Mouse (Mus musculus): ENCODE measurements around the gene Xab2. TPM values are rescaled to one million over a fixed set of nuclear protein-coding genes. Genes with fewer than 3 reads are reported as not detected.

The Xab2 gene
- polyA plus RNA-seq (2015; fragmentation: Nextera tagmentation; extraction: Ambion mirVana): 35.6 and 36.8 TPM in 2 replicates

DNA sequence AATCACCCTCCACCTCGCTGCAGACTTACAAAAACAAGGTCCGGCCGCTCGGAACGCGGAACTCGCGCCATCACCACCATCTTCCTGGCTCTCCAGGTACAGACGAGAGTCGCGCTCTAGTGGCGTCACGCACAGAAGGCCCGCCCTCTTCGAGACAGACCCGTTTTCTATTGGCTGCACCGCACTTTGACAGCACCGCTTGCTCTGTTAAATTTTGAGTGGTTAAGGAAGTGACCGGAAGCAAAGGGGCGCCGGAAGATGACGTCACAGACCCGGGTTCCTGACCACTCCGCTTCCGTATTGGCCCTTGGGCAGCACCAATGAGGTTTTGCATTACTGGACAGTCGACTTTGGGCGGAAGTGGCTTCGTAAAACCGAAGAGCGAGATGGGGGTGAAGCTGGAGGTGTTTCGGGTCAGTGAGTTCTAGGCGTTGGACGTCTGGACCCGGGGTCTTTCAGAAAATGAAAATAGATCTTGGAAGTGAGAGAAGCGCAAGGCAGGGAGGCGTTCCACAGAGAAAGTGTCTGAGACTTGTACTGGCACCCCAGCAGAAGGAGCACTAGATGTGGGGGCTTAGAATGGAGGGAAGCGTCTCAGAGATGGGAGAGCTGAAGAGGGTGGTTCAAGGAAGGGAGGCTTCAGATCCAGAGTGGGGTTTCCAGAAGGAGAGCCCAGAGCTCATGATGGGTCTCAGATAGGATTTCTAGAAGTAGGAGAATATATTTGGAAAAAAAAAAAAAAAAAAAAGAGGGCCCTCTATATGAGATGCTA lies at the start of gene Xab2, which contains the start of gene Pet100:
Xab2 (minus strand) TSS at position 118 of the 772 bp plus-strand sequence.
Pet100 (plus strand) TSS at position 350 of the 772 bp plus-strand sequence.
- Histone ChIP-seq H3K9ac (ENCODE audit: low read length) (peak within 1 kb of the TSS; percentile 86), H3K4me2 (ENCODE audit: low read depth, low read length) (peak within 1 kb of the TSS; percentile 95), H3K4me1 (ENCODE audit: control insufficient read depth, insufficient read depth, low read length) (peaks cover 16% of the 10 kb centered on the region), H3K27me3 (ENCODE audit: control insufficient read depth, insufficient read depth, low read length) (no peaks in the 10 kb centered on the region), H3K36me3 (ENCODE audit: control insufficient read depth, insufficient read depth) (peaks cover 20% of the 10 kb centered on the region), H3K4me3 (ENCODE audit: low read length) (peak within 1 kb of the TSS; percentile 92), H3K9me3 (replicated peaks; ENCODE audit: control insufficient read depth, low read length) (no peaks in the 10 kb centered on the region), H3K27ac (ENCODE audit: low read length) (no peak within 1 kb of the TSS)
- WGBS: under 1% methylated on average over 37 of the region's 37 CpGs
- peak; percentile 98 for ATAC-seq (replicated peaks; ENCODE audit: extremely low read depth, insufficient read depth, low FRiP score)

- H3K36me3 ChIP-seq (ENCODE audit: control insufficient read depth, insufficient read depth): no peaks in the 10 kb centered on the region
- no peaks in the 10 kb centered on the region for H3K27me3 ChIP-seq (ENCODE audit: control insufficient read depth, insufficient read depth, low read length)
- WGBS: 66% methylated on average over 2 of the region's 2 CpGs
- no peak overlapping the region for H3K27ac ChIP-seq (ENCODE audit: low read length)
- no peak overlapping the region for H3K4me2 ChIP-seq (ENCODE audit: low read depth, low read length)
- no peak overlapping the region for H3K4me3 ChIP-seq (ENCODE audit: low read length)
- ATAC-seq (replicated peaks; ENCODE audit: extremely low read depth, insufficient read depth, low FRiP score): no peak
- H3K4me1 ChIP-seq (ENCODE audit: control insufficient read depth, insufficient read depth, low read length): no peaks in the 10 kb centered on the region
- no peak overlapping the region for H3K9ac ChIP-seq (ENCODE audit: low read length)
- H3K9me3 ChIP-seq (replicated peaks; ENCODE audit: control insufficient read depth, low read length): no peaks in the 10 kb centered on the region
Measured at GRCm38 (mm10) chr8:3670388-3670787, 49.3 kb upstream of the Xab2 start.

DNA sequence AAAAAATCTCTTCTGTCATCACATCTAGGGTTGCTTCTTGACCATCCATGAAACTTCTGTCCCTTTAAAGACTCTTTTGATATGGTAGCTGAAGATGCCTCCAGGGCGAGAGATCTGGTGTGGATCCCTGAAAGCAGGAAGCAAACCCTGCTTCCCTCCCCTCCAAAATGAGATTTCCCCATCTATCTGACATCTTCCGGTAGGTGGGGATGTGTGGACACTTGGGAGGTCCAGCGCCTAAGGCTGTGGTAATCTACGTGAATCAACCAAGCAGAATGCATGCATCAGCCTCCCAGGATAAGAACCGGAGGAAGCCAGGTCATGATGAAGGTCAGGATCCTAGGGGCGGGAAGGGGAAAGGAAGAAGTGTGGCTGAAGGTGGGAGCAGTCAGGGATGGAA lies 44.4 kb upstream of the Xab2 start, which contains the start of gene Mcemp1:
Mcemp1 (plus strand) TSS at position 248 of the 400 bp plus-strand sequence.
- Histone ChIP-seq H3K27ac (ENCODE audit: low read length) (no peak within 1 kb of the TSS), H3K36me3 (ENCODE audit: control insufficient read depth, insufficient read depth) (no peaks in the 10 kb centered on the region), H3K27me3 (ENCODE audit: control insufficient read depth, insufficient read depth, low read length) (no peaks in the 10 kb centered on the region), H3K4me1 (ENCODE audit: control insufficient read depth, insufficient read depth, low read length) (no peaks in the 10 kb centered on the region), H3K9me3 (replicated peaks; ENCODE audit: control insufficient read depth, low read length) (no peaks in the 10 kb centered on the region), H3K9ac (ENCODE audit: low read length) (no peak within 1 kb of the TSS), H3K4me3 (ENCODE audit: low read length) (no peak within 1 kb of the TSS), H3K4me2 (ENCODE audit: low read depth, low read length) (no peak within 1 kb of the TSS)
- no peak for ATAC-seq (replicated peaks; ENCODE audit: extremely low read depth, insufficient read depth, low FRiP score)
- WGBS: 58% methylated on average over 6 of the region's 6 CpGs

DNA sequence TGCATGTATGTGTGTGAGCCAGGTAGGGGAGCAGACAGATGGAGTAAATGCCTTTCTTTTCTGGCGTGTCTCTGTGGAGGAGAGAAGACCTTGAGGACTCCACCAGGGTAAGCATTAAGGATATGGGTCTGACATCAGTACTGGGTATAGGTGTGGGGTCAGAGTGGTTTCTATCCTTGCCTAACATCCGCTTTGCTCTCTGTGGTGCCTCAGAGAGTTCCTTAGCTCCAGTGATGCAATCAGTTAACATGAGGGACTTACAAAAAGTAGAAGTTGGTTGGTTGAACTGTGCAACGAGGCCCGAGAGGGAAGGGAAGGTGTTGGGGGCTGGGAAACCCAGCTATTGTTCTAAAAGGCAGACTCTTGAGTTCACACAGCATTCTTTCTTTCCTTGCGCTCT lies 43.3 kb upstream of the Xab2 start:
- H3K4me1 ChIP-seq (ENCODE audit: control insufficient read depth, insufficient read depth, low read length): no peaks in the 10 kb centered on the region
- no peak for ATAC-seq (replicated peaks; ENCODE audit: extremely low read depth, insufficient read depth, low FRiP score)
- H3K27me3 ChIP-seq (ENCODE audit: control insufficient read depth, insufficient read depth, low read length): no peaks in the 10 kb centered on the region
- H3K9ac ChIP-seq (ENCODE audit: low read length): no peak overlapping the region
- WGBS: 63% methylated on average over 5 of the region's 5 CpGs
- no peaks in the 10 kb centered on the region for H3K9me3 ChIP-seq (replicated peaks; ENCODE audit: control insufficient read depth, low read length)
- no peak overlapping the region for H3K4me2 ChIP-seq (ENCODE audit: low read depth, low read length)
- no peaks in the 10 kb centered on the region for H3K36me3 ChIP-seq (ENCODE audit: control insufficient read depth, insufficient read depth)
- H3K4me3 ChIP-seq (ENCODE audit: low read length): no peak overlapping the region
- no peak overlapping the region for H3K27ac ChIP-seq (ENCODE audit: low read length)

GRCm38 (mm10) chr8:3660889-3661288 lies 39.8 kb upstream of the Xab2 start:
- Histone ChIP-seq H3K4me1 (ENCODE audit: control insufficient read depth, insufficient read depth, low read length) (no peaks in the 10 kb centered on the region), H3K4me3 (ENCODE audit: low read length) (no peak overlapping the region), H3K9me3 (replicated peaks; ENCODE audit: control insufficient read depth, low read length) (no peaks in the 10 kb centered on the region), H3K9ac (ENCODE audit: low read length) (no peak overlapping the region), H3K4me2 (ENCODE audit: low read depth, low read length) (no peak overlapping the region), H3K27ac (ENCODE audit: low read length) (no peak overlapping the region), H3K27me3 (ENCODE audit: control insufficient read depth, insufficient read depth, low read length) (peaks cover 2% of the 10 kb centered on the region; the same call in 1 of the 2 replicates), H3K36me3 (ENCODE audit: control insufficient read depth, insufficient read depth) (no peaks in the 10 kb centered on the region)
- no peak for ATAC-seq (replicated peaks; ENCODE audit: extremely low read depth, insufficient read depth, low FRiP score)
- WGBS: 64% methylated on average over 8 of the region's 8 CpGs

DNA sequence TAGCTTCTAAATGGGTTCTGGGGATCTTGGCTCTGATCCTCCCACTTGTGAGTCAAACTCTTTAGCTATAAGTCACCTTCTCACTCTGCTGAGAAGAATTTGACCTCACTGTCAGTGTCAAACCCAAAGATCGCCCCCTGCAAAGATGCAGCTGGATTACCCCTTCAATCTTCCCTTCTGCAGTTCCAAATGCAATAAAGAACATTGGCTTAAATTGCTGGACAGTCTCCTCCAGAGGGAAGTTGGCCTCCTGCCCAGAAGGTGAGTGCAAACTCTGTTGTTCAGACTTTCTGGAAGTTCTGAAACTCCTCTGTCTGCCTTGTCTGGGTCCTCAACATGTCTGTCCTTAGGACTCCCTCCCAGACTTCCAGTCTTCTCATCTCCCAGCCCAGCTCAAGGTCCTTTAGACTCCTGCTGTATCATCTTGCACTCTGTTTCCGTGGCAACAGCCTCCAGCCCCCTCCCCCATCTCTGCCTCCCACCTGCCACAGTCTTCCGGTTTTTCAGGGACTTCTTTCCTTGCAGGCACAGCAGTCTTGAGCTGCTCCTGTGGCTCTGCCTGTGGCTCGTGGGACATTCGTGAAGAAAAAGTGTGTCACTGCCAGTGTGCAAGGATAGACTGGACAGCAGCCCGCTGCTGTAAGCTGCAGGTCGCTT lies 35.7 kb upstream of the Xab2 start:
- no peak overlapping the region for H3K4me2 ChIP-seq (ENCODE audit: low read depth, low read length)
- no peak overlapping the region for H3K27ac ChIP-seq (ENCODE audit: low read length)
- no peaks in the 10 kb centered on the region for H3K4me1 ChIP-seq (ENCODE audit: control insufficient read depth, insufficient read depth, low read length)
- H3K36me3 ChIP-seq (ENCODE audit: control insufficient read depth, insufficient read depth): no peaks in the 10 kb centered on the region
- H3K4me3 ChIP-seq (ENCODE audit: low read length): no peak overlapping the region
- H3K9me3 ChIP-seq (replicated peaks; ENCODE audit: control insufficient read depth, low read length): no peaks in the 10 kb centered on the region
- no peak overlapping the region for H3K9ac ChIP-seq (ENCODE audit: low read length)
- peaks cover 2% of the 10 kb centered on the region; the same call in 1 of the 2 replicates for H3K27me3 ChIP-seq (ENCODE audit: control insufficient read depth, insufficient read depth, low read length)
- WGBS: 26% methylated on average over 7 of the region's 7 CpGs
- no peak for ATAC-seq (replicated peaks; ENCODE audit: extremely low read depth, insufficient read depth, low FRiP score)

GRCm38 (mm10) chr8:3655526-3655925 lies 34.4 kb upstream of the Xab2 start, which contains the start of gene Retn:
Gene Retn (plus strand): TSS chr8:3655770.
- no peak for ATAC-seq (replicated peaks; ENCODE audit: extremely low read depth, insufficient read depth, low FRiP score)
- 56% methylated on average over 3 of the region's 3 CpGs for WGBS
- H3K4me3 ChIP-seq (ENCODE audit: low read length): no peak within 1 kb of the TSS
- peaks cover 2% of the 10 kb centered on the region; the same call in 1 of the 2 replicates for H3K27me3 ChIP-seq (ENCODE audit: control insufficient read depth, insufficient read depth, low read length)
- no peak within 1 kb of the TSS for H3K27ac ChIP-seq (ENCODE audit: low read length)
- no peak within 1 kb of the TSS for H3K9ac ChIP-seq (ENCODE audit: low read length)
- H3K9me3 ChIP-seq (replicated peaks; ENCODE audit: control insufficient read depth, low read length): no peaks in the 10 kb centered on the region
- H3K36me3 ChIP-seq (ENCODE audit: control insufficient read depth, insufficient read depth): no peaks in the 10 kb centered on the region
- no peaks in the 10 kb centered on the region for H3K4me1 ChIP-seq (ENCODE audit: control insufficient read depth, insufficient read depth, low read length)
- no peak within 1 kb of the TSS for H3K4me2 ChIP-seq (ENCODE audit: low read depth, low read length)

DNA sequence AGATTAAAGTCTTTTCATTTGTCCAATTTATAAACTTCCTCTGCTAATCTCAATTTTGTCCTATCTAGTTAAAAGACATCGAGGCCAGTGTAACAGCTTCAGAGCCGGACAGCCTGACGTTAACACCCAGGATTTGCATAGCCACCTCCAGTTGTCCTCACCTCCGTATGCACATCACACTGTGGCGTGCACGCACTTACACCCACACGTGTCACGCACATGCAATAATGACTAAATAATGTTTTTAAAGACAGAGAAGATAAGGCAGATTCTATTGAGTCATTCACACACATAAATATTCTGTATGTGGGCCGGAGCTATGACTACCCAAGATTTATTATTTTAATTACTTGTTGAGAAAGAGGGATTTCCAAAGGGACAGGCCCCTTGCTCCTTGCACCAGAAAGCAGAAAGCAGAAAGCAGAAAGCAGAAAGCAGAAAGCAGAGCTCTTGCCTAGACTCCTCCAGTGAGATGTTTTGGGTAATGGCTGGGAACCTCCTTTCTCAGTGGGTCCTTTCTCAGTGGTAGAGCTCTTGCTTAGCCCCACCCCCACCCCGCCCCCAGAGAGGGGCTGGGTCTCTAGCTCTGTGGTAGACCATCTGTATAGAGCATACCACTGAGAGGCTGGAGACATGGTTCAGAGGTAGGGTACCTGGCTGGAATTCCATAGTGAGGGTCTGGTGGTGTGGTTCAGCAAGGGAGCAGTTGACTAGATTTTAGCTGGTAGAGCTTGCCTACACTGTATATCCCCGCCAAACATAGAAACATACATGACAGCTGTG lies 33.8 kb upstream of the Xab2 start:
- Histone ChIP-seq H3K27me3 (ENCODE audit: control insufficient read depth, insufficient read depth, low read length) (peaks cover 2% of the 10 kb centered on the region; the same call in 1 of the 2 replicates), H3K9ac (ENCODE audit: low read length) (no peak overlapping the region), H3K27ac (ENCODE audit: low read length) (no peak overlapping the region), H3K4me2 (ENCODE audit: low read depth, low read length) (no peak overlapping the region), H3K4me1 (ENCODE audit: control insufficient read depth, insufficient read depth, low read length) (no peaks in the 10 kb centered on the region), H3K9me3 (replicated peaks; ENCODE audit: control insufficient read depth, low read length) (no peaks in the 10 kb centered on the region), H3K4me3 (ENCODE audit: low read length) (no peak overlapping the region), H3K36me3 (ENCODE audit: control insufficient read depth, insufficient read depth) (no peaks in the 10 kb centered on the region)
- ATAC-seq (replicated peaks; ENCODE audit: extremely low read depth, insufficient read depth, low FRiP score): 0 out of 2 replicates have a peak, but pooled peaks have one; percentile 14
- 63% methylated on average over 11 of the region's 11 CpGs for WGBS
